Mouse (Mus musculus) spleen, postnatal 36 days (tissue): ENCODE data around the gene Mb.

ENCODE experiments used
- DNase-seq, 2 experiments: peaks; one replicate each; pipeline ENCODE4 v3.0.0; 2022; ENCODE audit warnings: low spot score in 2 of 2, mixed read lengths in 1 of 2

Gene Mb

DNA sequence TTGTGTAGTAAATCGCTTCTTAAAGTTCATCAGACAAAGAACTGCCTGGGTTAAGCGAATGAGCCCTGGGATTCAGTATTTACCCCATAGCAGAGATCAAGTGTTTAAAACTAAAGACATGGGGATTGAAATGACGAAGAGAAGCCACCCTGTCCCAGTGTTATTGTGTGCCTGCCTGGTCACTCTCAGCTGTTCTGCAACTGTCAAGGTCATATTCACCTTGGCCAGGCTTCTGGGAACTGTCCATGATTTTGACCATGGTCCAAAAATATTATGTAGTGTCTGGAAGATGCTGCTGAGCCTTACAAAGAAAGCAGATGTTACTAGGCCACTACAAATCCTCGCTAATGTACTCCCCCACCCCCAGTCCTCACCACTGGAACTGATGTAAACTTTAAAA is 70.7 kb downstream of the Mb start:
- no peak for DNase-seq

- DNase-seq: no peak
Observed at GRCm38 (mm10) chr15:76976619-76977018, 73.9 kb downstream of the Mb start.

DNA sequence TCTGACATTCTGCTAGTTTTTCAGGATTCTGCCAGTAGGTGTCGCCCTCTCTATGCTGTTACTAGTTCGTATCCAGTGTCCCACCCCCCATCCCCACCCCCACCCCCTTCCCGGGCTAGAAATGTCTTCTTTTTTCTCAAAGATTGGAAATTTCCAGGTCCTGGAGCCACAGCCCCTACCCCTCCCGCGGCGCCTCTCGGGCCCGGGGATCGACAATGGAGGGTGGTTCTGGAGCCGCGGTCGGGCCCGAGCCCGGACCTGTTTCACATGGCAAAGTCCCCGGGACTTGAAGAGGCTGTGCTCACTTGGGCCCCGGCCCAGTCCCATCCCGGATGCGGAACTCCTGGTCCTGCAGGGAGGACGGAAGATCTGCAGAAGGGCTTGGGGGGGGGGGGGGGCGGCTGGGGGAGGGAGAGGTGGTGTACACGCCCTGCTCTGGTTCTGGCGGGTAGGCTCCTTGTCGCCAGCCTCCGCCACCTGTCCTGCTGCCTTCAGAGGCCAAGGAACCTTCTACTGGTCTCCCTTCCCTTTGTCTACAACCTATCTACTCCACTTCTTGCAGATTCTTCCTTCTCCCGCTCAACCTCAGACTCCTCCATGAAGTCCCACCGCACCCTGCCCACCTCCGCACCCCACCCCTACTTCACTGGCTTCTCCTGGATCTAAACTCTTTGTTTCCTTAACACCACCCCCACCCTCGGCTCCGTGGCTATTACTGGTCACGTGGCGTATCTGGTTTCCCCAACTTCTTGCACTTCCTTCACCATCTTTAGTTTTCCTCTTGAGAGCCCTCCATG is 76.4 kb downstream of the Mb start:
- DNase-seq: peak; percentile 10 to 38

- no peak for DNase-seq
Observed at GRCm38 (mm10) chr15:76973272-76973854, 77.1 kb downstream of the Mb start.

DNA sequence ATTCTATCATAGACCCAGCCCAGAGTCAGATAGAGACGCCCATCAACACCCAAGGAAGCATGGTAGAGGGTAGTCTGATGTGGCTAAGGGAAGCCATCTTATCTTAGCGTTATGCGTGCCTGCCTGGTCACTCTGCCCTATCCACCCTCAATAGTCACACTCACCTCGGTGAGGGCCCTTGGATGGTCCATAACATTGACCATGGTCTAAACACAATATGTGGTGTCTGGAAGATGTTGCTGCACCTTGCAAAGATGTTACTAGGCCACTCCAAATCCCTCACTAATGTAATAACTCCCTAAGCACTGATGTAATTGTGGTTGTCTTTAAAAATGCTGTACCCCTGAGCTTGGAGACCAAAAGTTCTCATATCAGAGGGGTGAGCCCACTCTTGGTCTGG is 77.8 kb downstream of the Mb start:
- no peak for DNase-seq
